In the genomic region with DNA sequence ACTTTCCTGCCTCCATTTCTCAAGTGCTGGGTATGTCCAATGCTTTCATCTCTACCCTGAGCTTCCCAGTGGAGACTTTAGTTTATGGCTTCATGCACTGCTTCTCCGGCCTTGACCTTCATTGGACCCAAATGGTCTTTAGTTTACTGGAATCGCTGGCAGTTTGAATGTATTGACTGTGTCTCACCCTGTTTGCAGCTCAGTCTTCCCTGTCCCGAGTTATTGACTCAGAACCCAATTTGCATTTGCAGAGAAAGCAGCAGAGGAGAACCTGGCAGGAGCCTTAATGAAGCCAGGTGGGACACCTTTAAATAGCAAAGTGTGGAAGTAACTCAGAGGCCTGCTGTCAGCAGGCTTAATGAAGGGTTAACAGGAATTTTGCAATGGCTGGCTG, we compare ENCODE assay signal across 1 mouse cellular context.
TF ChIP-seq lines count a peak whose summit lies in the region.

No protein-coding gene starts in this region.

TF ChIP-seq in CH12.LX, 34 proteins besides CTCF, POLR2A, EP300 and RAD21 (continued from another document):
- TF ChIP-seq ELF1 (IDR thresholded peaks at IDR 0.05; ENCODE audit: low read depth, low read length) (no peak), TCF12 (IDR thresholded peaks at IDR 0.05; ENCODE audit: low read depth, low read length) (no peak), KAT2A (IDR thresholded peaks at IDR 0.05; ENCODE audit: insufficient replicate concordance, low read length) (no peak), USF1 (IDR thresholded peaks at IDR 0.05; ENCODE audit: low read depth, low read length) (no peak), POLR2AphosphoS2 (IDR thresholded peaks at IDR 0.05; ENCODE audit: low read depth, low read length) (no peak), IRF4 (IDR thresholded peaks at IDR 0.05; ENCODE audit: low read depth, low read length) (no peak)
